Mouse (Mus musculus) bone marrow, adult 2 months (tissue): Measurements from ENCODE around the gene Trpm8.

Source experiments
- CTCF ChIP-seq: fragments of 200-500 bp; IDR thresholded peaks from 2 replicates; pipeline ENCODE4 v1.5.1; 2011; ENCODE audit warnings: low read length, control low read depth; ENCODE audit not compliant: control insufficient read depth, insufficient read depth
- POLR2A ChIP-seq: fragments of 200-500 bp; IDR thresholded peaks from 2 replicates; pipeline ENCODE4 v1.6.1; 2011; ENCODE audit warnings: low read depth, mild to moderate bottlenecking, control low read depth, low read length, borderline replicate concordance; ENCODE audit not compliant: control insufficient read depth

- TF ChIP-seq CTCF, result no peak
- TF ChIP-seq POLR2A, result no peak
Measured at GRCm38 (mm10) chr1:88277098-88277817, at the start of gene Trpm8, which contains the start of gene Hjurp.
